Mouse (Mus musculus) megakaryocyte-erythroid progenitor cell, adult 5-6 weeks (primary cell): ENCODE data around the gene Arl4a. TPM values are rescaled to one million over a fixed set of nuclear protein-coding genes. Genes with fewer than 3 reads are reported as not detected.
A peak's percentile ranks its signal among the peaks of the same experiment; 100 is the strongest.

Source experiments
- ATAC-seq: replicated peaks from 2 replicates; pipeline ENCODE4 v1.8.0; 2016; ENCODE audit warnings: mild to moderate bottlenecking, inconsistent platforms; ENCODE audit not compliant: severe bottlenecking, poor library complexity, low FRiP score, low TSS enrichment
- total RNA-seq, 2 experiments: library from RNA; stranded (forward) in 1 of 2; stranded (reverse) in 1 of 2; fragments of 200-1000, 215-1000 nt in 1 of 2; fragments of >200 nt in 1 of 2; fragmentation: Nextera tagmentation in 1 of 2; gene quantifications; 2 replicates each; pipeline ENCODE4 v1.2.3; 2014 to 2017

The Arl4a gene
- total RNA-seq, 2 experiments from 2014 or later = 57.5 to 90.2 TPM

DNA sequence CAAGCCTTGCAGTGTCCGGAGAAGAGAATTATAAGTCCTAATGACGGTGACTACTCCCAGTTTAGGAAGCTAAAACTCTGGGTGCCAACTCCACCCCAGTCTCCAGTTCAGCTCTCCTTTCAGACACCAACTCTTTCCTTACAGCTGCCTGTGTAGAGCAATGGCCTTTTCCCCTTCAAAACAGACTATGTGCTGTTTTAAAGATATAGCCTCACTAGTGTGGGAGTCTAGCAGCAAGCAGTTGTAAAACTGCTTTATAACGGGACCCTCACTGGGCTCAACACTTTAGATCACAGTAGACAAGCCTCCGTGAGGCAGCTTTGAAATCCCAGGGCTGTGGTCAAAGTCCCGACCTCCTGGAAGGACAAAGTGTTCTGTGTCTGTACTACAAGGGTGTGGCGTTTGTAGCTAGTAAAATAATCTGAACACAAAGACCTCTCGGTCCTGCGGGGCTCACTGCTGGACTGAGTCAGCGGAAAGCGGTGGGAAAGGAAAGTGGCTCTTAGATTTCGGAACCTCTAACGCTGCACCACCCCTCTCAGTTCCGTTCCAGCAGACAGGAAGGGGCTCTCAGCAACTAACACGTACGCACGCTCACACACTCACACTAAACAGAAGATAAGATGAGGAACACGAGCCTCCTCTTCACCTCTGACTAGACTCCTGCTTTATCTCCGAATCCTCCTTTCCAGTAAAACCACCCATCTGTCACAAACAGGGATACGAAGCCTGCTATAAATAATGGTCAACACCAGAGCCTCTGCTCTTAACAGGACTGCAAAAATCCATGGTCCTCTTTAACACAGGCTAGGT, 21.0 kb downstream of the Arl4a start:
- peak; percentile 92 for ATAC-seq

DNA sequence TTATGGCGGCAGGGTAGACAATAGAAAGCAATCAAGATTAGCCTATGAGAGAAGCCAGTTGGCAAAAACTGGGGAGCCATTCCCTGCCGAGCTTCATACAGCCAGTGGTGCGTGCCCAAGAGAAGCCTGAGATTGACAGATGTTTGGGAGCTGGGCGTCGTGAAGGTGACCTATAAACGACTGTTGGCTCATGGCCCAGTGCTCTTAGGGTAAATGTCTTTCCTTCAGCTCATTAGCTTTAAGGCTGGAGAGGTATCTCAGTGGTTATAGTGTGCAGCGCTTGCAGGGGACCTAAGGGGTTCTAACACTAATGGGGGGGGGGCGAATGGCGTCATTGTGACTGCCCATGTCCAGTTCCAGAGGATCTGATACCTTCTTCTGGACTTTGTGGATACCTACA, 21.8 kb downstream of the Arl4a start:
- ATAC-seq = no peak

DNA sequence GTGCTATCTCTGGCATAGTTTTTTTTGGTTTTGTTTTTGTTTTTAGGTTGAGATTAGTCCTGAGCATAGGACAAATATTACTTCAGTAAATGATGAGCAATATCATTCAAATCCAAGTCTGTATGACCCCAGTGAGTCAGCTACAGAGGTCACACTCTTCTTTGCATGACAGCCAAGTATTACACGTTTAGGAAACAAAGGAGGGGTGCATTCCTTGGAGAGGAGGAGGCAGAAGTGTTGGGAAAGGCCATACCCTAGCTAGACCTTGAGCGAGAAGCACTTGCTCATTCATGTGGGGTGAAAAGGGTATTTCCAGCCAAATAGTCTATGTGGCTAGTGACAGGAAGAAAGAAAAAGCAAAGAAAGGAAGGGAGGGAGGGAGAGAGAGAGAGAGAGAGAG, 28.0 kb downstream of the Arl4a start:
- no peak for ATAC-seq

DNA sequence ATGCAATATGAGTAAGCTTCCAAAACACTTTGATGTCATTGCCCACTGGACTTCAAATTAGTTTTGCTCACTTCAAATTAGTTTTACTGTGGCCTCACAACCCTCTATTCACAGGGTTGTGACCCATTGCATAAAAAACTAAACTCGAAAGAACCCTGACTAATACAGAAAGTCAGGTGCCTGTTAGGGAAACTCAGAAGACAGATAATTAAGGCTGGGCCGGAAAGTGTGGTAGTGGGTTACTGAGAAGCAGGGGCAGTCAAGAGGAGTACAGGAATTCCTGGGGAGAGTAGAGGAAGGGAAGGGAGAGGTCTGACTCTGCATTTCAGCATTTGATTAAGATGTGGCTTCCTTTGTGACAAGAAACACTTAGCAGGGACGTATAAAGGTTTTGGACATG, 29.4 kb downstream of the Arl4a start:
- no peak for ATAC-seq

GRCm38 (mm10) chr12:40004766-40005165, 33.1 kb downstream of the Arl4a start:
- no peak for ATAC-seq

GRCm38 (mm10) chr12:39998853-39999195, 39.0 kb downstream of the Arl4a start:
- no peak for ATAC-seq

- ATAC-seq = no peak
Observed at GRCm38 (mm10) chr12:39998070-39998852, 39.6 kb downstream of the Arl4a start.

- ATAC-seq = no peak
Observed at GRCm38 (mm10) chr12:39997651-39998050, 40.2 kb downstream of the Arl4a start.

DNA sequence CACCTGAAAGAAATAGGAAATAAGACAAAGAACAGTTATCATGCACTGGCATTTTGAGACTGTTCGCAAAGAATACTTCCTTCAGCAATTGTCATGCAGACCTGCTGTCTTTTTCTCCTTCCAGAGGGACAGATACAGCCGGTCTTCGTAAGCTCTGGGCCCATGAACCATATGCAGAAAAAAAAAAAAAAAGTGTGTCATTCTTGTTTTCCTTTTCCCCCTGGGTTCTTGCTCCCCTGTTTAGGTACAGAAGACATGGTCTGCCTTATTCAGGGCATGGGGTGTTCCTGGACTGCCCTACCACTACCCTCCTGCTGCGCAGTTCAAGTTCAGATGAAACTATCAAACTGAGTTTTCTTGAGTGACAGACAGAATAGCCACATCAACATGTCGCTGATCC, 41.8 kb downstream of the Arl4a start:
- ATAC-seq = no peak

- peak; percentile 71; the same call in 1 of the 2 replicates for ATAC-seq
Observed at GRCm38 (mm10) chr12:39995609-39996008, 42.2 kb downstream of the Arl4a start.

GRCm38 (mm10) chr12:39992767-39993302, 45.0 kb downstream of the Arl4a start:
- ATAC-seq = no peak

DNA sequence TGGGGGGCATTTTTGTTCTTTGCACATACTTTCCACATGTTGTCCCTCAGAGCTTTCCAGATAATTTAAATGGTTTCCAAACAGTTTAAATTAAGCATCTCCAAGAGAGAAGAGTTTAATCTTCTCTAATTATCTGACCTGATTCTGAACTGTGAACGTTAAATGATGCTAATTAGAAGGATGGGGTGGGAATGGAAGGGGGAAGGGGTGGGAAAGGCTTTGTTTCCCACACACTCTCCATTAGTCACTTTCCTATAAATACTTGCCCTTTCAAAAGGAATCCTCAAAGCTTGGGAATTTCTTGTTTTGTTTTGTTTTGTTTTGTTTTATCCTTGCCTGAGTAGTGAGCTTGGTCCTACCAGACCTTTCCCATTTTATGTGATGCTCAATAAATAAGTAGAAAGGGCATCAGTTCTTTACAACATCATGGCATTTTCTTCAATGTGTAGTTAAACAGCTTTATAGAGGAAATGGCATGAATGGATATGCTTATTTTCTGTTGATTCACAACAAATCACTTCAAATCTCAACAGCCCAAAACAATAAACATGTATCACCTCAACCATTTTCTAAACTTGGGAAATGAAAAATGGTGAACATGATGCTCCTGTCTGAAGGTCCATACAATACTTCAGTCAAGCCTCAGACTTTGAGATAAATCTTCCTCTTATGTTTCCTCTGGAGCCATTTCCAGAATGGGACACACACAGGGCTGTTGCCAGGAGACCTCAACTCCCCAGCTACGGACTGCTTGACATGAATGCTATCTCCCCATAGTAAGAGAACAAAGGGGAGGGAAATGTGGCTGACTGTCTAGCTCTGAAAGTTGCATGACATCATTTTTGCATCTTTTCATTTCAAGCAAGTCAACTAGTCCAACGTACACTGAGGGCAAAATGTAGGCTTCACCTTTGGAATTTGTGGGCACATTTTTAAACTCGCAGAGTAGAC, 46.7 kb downstream of the Arl4a start:
- ATAC-seq = no peak

GRCm38 (mm10) chr12:39989136-39989535, 48.7 kb downstream of the Arl4a start:
- no peak for ATAC-seq

DNA sequence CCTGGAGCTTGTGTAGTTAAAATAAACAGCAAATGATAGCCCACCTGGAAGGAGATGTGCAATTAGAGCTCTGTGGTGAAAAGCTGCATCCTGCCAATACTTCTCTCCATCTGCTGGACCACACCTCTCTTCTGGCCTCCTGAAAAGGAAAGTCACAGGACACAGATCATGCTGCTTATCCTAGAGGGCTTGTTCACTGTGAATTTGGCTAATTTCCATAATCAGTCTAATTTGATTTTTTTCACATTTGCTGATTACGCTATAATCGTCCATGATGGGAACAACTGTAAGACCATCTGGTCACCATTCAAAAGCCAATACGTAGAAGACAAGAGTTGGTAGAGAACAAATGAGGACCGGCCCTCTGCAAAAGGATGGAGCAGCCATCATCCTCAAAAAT, 50.6 kb downstream of the Arl4a start:
- no peak for ATAC-seq

- ATAC-seq = 0 out of 2 replicates have a peak, but pooled peaks have one; percentile 44
Observed at GRCm38 (mm10) chr12:39985639-39986038, 52.2 kb downstream of the Arl4a start.

- no peak for ATAC-seq
Observed at GRCm38 (mm10) chr12:39979792-39980191, 58.0 kb downstream of the Arl4a start.

GRCm38 (mm10) chr12:39979066-39979465, 58.8 kb downstream of the Arl4a start:
- ATAC-seq = no peak

- no peak for ATAC-seq
Observed at GRCm38 (mm10) chr12:39977996-39978590, 59.7 kb downstream of the Arl4a start.

- no peak for ATAC-seq
Observed at GRCm38 (mm10) chr12:39976426-39976825, 61.4 kb downstream of the Arl4a start.
